Mouse (Mus musculus): ENCODE measurements around the gene Vmn1r52. TPM values are rescaled to one million over a fixed set of nuclear protein-coding genes. Genes with fewer than 3 reads are reported as not detected.

Vmn1r52 gene
- polyA plus RNA-seq (2017; shearing (Covaris generic)) = not detected

GRCm38 (mm10) chr6:90174508-90174907 lies at the start of gene Vmn1r52:
Vmn1r52 (plus strand) TSS chr6:90174808.

GRCm38 (mm10) chr6:90202493-90202892 lies 27.9 kb downstream of the Vmn1r52 start, which contains the start of gene V1ra8:
V1ra8 (plus strand) TSS chr6:90202793.

GRCm38 (mm10) chr6:90224338-90224737 lies 49.7 kb downstream of the Vmn1r52 start, which contains the start of gene Vmn1r53:
Vmn1r53 (minus strand) TSS chr6:90224438.

Other genes with a start within 250 kb of the Vmn1r52 start
- under 1 TPM in 1 of 2 experiments, not detected in 1; 0.55 TPM for gene Vmn1r45, start 234.2 kb upstream of the Vmn1r52 start, polyA plus RNA-seq (2017; shearing (Covaris generic))
- under 1 TPM in 1 of 2 experiments, not detected in 1; 0.06 TPM for gene Vmn1r46, start 205.5 kb upstream of the Vmn1r52 start, polyA plus RNA-seq (2017; shearing (Covaris generic))
- gene Vmn1r47, start 158.7 kb upstream of the Vmn1r52 start, polyA plus RNA-seq (2017; shearing (Covaris generic)) = not detected
- gene Vmn1r48, start 138.0 kb upstream of the Vmn1r52 start, polyA plus RNA-seq (2017; shearing (Covaris generic)) = not detected
- under 1 TPM in 1 of 2 experiments, not detected in 1; 0.04 TPM for gene Vmn1r49, start 96.3 kb upstream of the Vmn1r52 start, polyA plus RNA-seq (2017; shearing (Covaris generic))
- gene Vmn1r50, start 73.4 kb upstream of the Vmn1r52 start, polyA plus RNA-seq (2017; shearing (Covaris generic)) = not detected
- not detected for gene Vmn1r51, start 52.2 kb upstream of the Vmn1r52 start, polyA plus RNA-seq (2017; shearing (Covaris generic))
- gene V1ra8, start 28.0 kb downstream of the Vmn1r52 start, polyA plus RNA-seq (2017; shearing (Covaris generic)) = not detected
- not detected for gene Vmn1r53, start 49.6 kb downstream of the Vmn1r52 start, polyA plus RNA-seq (2017; shearing (Covaris generic))
- not detected for gene Vmn1r54, start 71.5 kb downstream of the Vmn1r52 start, polyA plus RNA-seq (2017; shearing (Covaris generic))
- gene BC048671, start 126.4 kb downstream of the Vmn1r52 start, polyA plus RNA-seq (2017; shearing (Covaris generic)) = not detected
- gene Chst13, start 150.4 kb downstream of the Vmn1r52 start, polyA plus RNA-seq (2017; shearing (Covaris generic)) = not detected
- gene Uroc1, start 158.5 kb downstream of the Vmn1r52 start, polyA plus RNA-seq (2017; shearing (Covaris generic)) = not detected
- 10 to 100 TPM; 24.6 to 27.8 TPM for gene Zxdc, start 194.7 kb downstream of the Vmn1r52 start, polyA plus RNA-seq (2017; shearing (Covaris generic))